Mouse (Mus musculus) R1 (cell line): Measurements from ENCODE around the gene 4930486L24Rik.
"Not testable (repeated sequence)": the region's sequence is repeated elsewhere in the genome, so short reads cannot be mapped to it uniquely, and the experiment has no call there.

Experiments used
- DNase-seq: peaks from one replicate; pipeline ENCODE4 v3.0.0-alpha.2; 2018; ENCODE audit warnings: low read depth, low spot score

4930486L24Rik gene

GRCm38 (mm10) chr13:60864281-60864680 is at the start of gene 4930486L24Rik:
TSS of gene 4930486L24Rik (minus strand) at chr13:60864475.
- DNase-seq = no peak

- not testable (repeated sequence) for DNase-seq
Observed at GRCm38 (mm10) chr13:60904780-60905179, 40.5 kb upstream of the 4930486L24Rik start, which contains the start of gene Tpbpb. TSS of gene Tpbpb (minus strand) at chr13:60904880.

- no peak for DNase-seq
Observed at GRCm38 (mm10) chr13:60897328-60897727, 33.1 kb upstream of the 4930486L24Rik start, which contains the start of gene Ctla2b. TSS of gene Ctla2b (minus strand) at chr13:60897447.

GRCm38 (mm10) chr13:60896794-60897193 is 32.5 kb upstream of the 4930486L24Rik start, which contains the start of gene Gm49392:
TSS of gene Gm49392 (minus strand) at chr13:60896894.
- not testable (repeated sequence) for DNase-seq

GRCm38 (mm10) chr13:60895406-60896160 is 31.3 kb upstream of the 4930486L24Rik start:
- DNase-seq = no peak

- no peak for DNase-seq
Observed at GRCm38 (mm10) chr13:60892301-60892700, 28.0 kb upstream of the 4930486L24Rik start.

GRCm38 (mm10) chr13:60848241-60849120 is 15.8 kb downstream of the 4930486L24Rik start:
- no peak for DNase-seq

GRCm38 (mm10) chr13:60843153-60843552 is 21.1 kb downstream of the 4930486L24Rik start:
- no peak for DNase-seq

GRCm38 (mm10) chr13:60842703-60843102 is 21.6 kb downstream of the 4930486L24Rik start:
- DNase-seq = no peak

- DNase-seq = no peak
Observed at GRCm38 (mm10) chr13:60839353-60839902, 24.8 kb downstream of the 4930486L24Rik start.

GRCm38 (mm10) chr13:60826052-60826451 is 38.2 kb downstream of the 4930486L24Rik start:
- peak; percentile 9 for DNase-seq

GRCm38 (mm10) chr13:60820486-60821175 is 43.6 kb downstream of the 4930486L24Rik start:
- no peak for DNase-seq

- DNase-seq = peak; percentile 49
Observed at GRCm38 (mm10) chr13:60819469-60819868, 44.8 kb downstream of the 4930486L24Rik start.

- DNase-seq = no peak
Observed at GRCm38 (mm10) chr13:60813722-60814121, 50.6 kb downstream of the 4930486L24Rik start.

- DNase-seq = no peak
Observed at GRCm38 (mm10) chr13:60812768-60813167, 51.5 kb downstream of the 4930486L24Rik start.

GRCm38 (mm10) chr13:60809690-60810089 is 54.6 kb downstream of the 4930486L24Rik start:
- no peak for DNase-seq

GRCm38 (mm10) chr13:60802749-60803148 is 61.5 kb downstream of the 4930486L24Rik start, which contains the start of gene Ctsll3:
TSS of gene Ctsll3 (minus strand) at chr13:60802849.
- DNase-seq = no peak
